Mouse (Mus musculus) hindbrain, embryonic 16.5 days (tissue): Measurements from ENCODE around the gene Spg7. TPM values are rescaled to one million over a fixed set of nuclear protein-coding genes. Genes with fewer than 3 reads are reported as not detected.
"Not testable (repeated sequence)": the region's sequence is repeated elsewhere in the genome, so short reads cannot be mapped to it uniquely, and the experiment has no call there.

Source experiments
- ATAC-seq: fragments of 200-750 bp; cut with Nextera tagmentation; 2 replicates; pipeline ENCODE4 v1.8.0; 2017; ENCODE audit warnings: moderate TSS enrichment, moderate library complexity
- H3K27ac ChIP-seq: fragments of 300-500 bp; sonication (generic); 2 replicates; pipeline ENCODE4 v1.5.1; 2014; ENCODE audit warnings: low read depth, mild to moderate bottlenecking, control low read depth, low read length, moderate library complexity
- H3K27me3 ChIP-seq: fragments of 300-500 bp; sonication (generic); replicated peaks from 2 replicates; pipeline ENCODE4 v1.6.1; 2014; ENCODE audit warnings: low read length; ENCODE audit not compliant: control insufficient read depth, insufficient read depth
- H3K36me3 ChIP-seq: fragments of 300-500 bp; sonication (generic); 2 replicates; pipeline ENCODE4 v1.6.1; 2014; ENCODE audit warnings: mild to moderate bottlenecking, low read length, moderate library complexity, mixed read lengths; ENCODE audit not compliant: control insufficient read depth, insufficient read depth
- H3K4me1 ChIP-seq: fragments of 300-500 bp; sonication (generic); 2 replicates; pipeline ENCODE4 v1.6.1; 2014; ENCODE audit warnings: low read depth, low read length; ENCODE audit not compliant: control insufficient read depth, insufficient read depth
- H3K4me2 ChIP-seq: fragments of 300-500 bp; sonication (generic); 2 replicates; pipeline ENCODE4 v1.6.1; 2014; ENCODE audit warnings: mild to moderate bottlenecking, low read length, control low read depth, moderate library complexity
- H3K4me3 ChIP-seq: fragments of 300-500 bp; sonication (generic); 2 replicates; pipeline ENCODE4 v1.5.1; 2014; ENCODE audit warnings: mild to moderate bottlenecking, low read length, control low read depth, moderate library complexity
- H3K9ac ChIP-seq: fragments of 300-500 bp; sonication (generic); 2 replicates; pipeline ENCODE4 v1.6.1; 2014; ENCODE audit warnings: low read depth, mild to moderate bottlenecking, control low read depth, low read length, moderate library complexity
- H3K9me3 ChIP-seq: fragments of 300-500 bp; sonication (generic); 2 replicates; pipeline ENCODE4 v1.6.1; 2014; ENCODE audit warnings: mild to moderate bottlenecking, low read length, moderate library complexity; ENCODE audit not compliant: control insufficient read depth
- WGBS: fragments of 180-500 bp; shearing (Covaris S2); extraction: QIAGEN DNeasy Blood & Tissue Kit; methylation state at CpG from one replicate; pipeline ENCODE4 v1.1.7; 2014; 5-methylcytosine and 5-hydroxymethylcytosine counted together
- polyA plus RNA-seq: library from polyadenylated mRNA; unstranded; fragments of >200 nt; fragmentation: Nextera tagmentation; extraction: Ambion mirVana; gene quantifications from 2 replicates; pipeline ENCODE4 v1.2.1, GENCODE M21; 2015

Spg7 gene
- polyA plus RNA-seq, 1 experiment from 2014 or later: 46.5 TPM

DNA sequence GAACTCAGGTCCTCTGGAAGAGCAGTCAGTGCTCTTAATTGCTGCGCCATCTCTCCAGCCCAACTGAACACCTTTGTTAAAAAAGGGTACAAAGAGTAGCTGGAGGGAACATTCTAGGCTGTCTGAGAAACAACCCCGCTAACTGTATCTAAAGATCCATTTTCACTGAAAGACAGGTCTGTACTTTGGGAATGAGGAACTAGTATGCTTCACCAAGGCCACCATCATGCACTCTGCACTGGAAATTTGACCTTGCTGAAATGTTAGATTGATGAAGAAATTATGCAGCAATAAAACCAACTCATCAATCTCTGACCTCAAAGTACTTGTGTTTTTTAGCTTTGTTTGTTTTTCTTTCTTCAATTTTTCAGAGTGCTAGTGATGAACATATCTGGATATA is 38.5 kb upstream of the Spg7 start:
- no peaks in the 10 kb centered on the region for H3K36me3 ChIP-seq
- H3K27ac ChIP-seq: no peak overlapping the region
- H3K4me3 ChIP-seq: no peak overlapping the region
- H3K27me3 ChIP-seq: no peaks in the 10 kb centered on the region
- no peaks in the 10 kb centered on the region for H3K9me3 ChIP-seq
- no peak overlapping the region for H3K9ac ChIP-seq
- WGBS: 98% methylated on average over 2 of the region's 2 CpGs
- ATAC-seq: no peak
- H3K4me1 ChIP-seq: peaks cover 3% of the 10 kb centered on the region; the same call in 1 of the 2 replicates
- H3K4me2 ChIP-seq: no peak overlapping the region

DNA sequence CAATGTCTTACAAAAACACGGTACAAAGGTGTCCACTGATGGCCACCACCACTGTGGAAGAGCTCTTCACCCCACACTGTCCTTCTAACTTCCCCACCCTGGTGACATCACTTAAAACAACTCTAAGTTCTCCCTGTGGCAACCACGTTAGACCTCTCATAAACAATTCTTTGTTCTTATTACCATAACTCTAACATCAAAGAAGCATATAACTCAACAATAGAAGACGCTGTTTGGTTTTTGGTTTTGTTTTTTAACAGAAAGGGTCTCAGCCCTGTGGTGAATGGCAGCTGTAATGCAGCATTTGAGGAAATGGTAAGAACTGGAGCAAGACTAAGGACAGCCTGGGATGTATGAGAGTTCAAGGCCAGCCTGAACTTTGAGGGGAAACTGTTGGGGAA is 36.8 kb upstream of the Spg7 start:
- Histone ChIP-seq H3K4me1 (no peaks in the 10 kb centered on the region; the same call in 1 of the 2 replicates), H3K9me3 (no peaks in the 10 kb centered on the region), H3K4me3 (no peak overlapping the region), H3K27me3 (no peaks in the 10 kb centered on the region), H3K4me2 (no peak overlapping the region), H3K27ac (no peak overlapping the region), H3K9ac (no peak overlapping the region), H3K36me3 (no peaks in the 10 kb centered on the region)
- 82% methylated on average over 3 of the region's 3 CpGs for WGBS
- ATAC-seq: no peak

DNA sequence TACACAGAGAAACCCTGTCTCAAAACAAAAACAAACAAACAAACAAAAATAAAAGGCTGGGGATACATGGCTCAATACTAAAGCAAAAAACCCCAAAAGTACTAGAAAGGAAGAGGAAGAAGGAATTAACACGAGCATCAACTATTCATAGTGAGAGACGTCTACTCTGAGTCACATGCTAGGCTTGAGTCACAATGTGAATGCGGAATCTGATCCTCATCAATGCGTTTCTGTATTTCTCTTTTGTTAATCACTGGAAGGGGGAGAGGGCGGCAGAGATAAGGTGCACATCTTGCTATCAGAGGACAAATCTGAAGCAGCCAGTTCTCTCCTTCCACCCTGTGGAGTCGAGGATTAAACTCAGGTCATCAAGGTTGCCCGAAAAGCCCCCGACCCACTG is 35.0 kb upstream of the Spg7 start:
- H3K4me2 ChIP-seq: no peak overlapping the region
- H3K9me3 ChIP-seq: no peaks in the 10 kb centered on the region
- H3K4me3 ChIP-seq: no peak overlapping the region
- H3K9ac ChIP-seq: no peak overlapping the region
- H3K36me3 ChIP-seq: no peaks in the 10 kb centered on the region
- H3K27me3 ChIP-seq: no peaks in the 10 kb centered on the region
- no peak overlapping the region for H3K27ac ChIP-seq
- WGBS: 91% methylated on average over 8 of the region's 8 CpGs
- no peak for ATAC-seq
- no peaks in the 10 kb centered on the region for H3K4me1 ChIP-seq

DNA sequence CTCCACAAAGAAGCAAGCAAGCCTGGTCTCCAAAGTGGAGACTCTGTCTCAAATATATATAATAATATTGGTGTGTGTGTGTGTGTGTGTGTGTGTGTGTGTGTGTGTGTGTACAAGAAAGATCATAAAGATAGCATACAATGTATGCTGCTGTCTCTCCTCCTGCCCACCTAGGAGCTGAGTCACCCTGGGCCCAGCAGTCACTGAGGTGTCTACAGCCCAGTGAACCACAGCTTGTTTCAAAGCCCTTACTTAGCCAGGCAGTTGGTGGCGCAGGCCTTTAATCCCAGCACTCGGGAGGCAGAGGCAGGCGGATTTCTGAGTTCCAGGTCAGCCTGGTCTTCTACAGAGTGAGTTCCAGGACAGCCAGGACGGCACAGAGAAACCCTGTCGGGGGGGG is 32.7 kb upstream of the Spg7 start:
- H3K4me1 ChIP-seq, H3K9ac ChIP-seq, H3K27me3 ChIP-seq, H3K4me2 ChIP-seq, H3K36me3 ChIP-seq, ATAC-seq, H3K4me3 ChIP-seq, H3K9me3 ChIP-seq, H3K27ac ChIP-seq: not testable (repeated sequence)
- WGBS: 70% methylated on average over 4 of the region's 5 CpGs

DNA sequence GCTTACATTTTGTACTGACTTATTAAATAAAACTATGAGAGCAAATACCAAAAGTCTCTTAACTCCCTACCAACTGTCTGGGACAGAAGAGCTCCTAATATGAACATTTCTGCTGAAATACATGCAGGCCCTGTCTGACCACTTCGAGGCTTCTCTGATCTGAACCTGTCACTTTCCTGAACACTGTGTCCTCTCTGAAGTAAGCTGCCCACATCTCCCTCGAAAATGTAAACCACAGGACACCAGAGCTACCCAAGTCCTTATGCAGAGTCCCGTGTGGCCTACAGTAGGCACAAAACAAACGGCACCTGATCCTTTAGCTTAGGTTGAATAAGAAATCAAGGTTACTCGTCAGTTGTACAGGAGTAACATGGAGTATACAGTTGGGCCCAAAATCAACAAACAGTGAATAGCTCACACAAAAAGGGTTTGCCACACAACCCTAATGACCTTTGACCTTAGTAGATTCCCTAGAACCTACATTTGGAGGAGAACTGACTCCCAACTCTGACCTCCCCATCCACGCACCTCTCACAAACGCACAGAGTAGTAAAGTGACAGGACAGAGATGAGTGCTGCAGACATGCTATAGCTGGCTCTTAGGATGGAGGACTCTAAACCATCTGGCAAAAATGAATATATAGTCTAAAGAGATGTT is 31.3 kb upstream of the Spg7 start:
- H3K4me3 ChIP-seq: no peak overlapping the region
- H3K4me2 ChIP-seq: no peak overlapping the region
- no peak overlapping the region for H3K27ac ChIP-seq
- WGBS: 85% methylated on average over 7 of the region's 7 CpGs
- H3K27me3 ChIP-seq: no peaks in the 10 kb centered on the region
- H3K9ac ChIP-seq: no peak overlapping the region
- no peak for ATAC-seq
- no peaks in the 10 kb centered on the region for H3K36me3 ChIP-seq
- no peaks in the 10 kb centered on the region for H3K9me3 ChIP-seq
- H3K4me1 ChIP-seq: no peaks in the 10 kb centered on the region; the same call in 1 of the 2 replicates

DNA sequence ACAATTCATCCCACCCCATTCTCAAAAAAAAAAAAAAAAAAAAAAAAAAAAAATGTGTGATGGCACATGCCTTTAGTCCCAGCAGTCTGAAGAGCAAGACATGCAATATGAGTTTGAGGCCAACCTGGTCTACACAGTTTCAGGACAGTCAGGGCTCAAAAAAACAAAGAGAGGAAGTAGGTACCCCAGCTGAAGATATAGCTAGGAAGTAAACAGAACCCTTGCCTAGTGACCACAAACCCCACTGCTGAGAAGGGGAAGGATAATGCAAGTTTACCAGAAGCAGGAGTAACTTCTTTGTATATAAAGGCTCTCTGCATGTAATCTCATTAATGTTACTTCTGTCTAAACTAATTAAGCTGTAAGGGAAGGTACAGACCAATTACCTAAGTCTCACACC is 30.0 kb upstream of the Spg7 start:
- no peaks in the 10 kb centered on the region; the same call in 1 of the 2 replicates for H3K4me1 ChIP-seq
- H3K36me3 ChIP-seq: no peaks in the 10 kb centered on the region
- H3K27me3 ChIP-seq: no peaks in the 10 kb centered on the region
- H3K4me3 ChIP-seq: no peak overlapping the region
- H3K9ac ChIP-seq: no peak overlapping the region
- ATAC-seq: no peak
- no peaks in the 10 kb centered on the region for H3K9me3 ChIP-seq
- H3K4me2 ChIP-seq: no peak overlapping the region
- no peak overlapping the region for H3K27ac ChIP-seq

DNA sequence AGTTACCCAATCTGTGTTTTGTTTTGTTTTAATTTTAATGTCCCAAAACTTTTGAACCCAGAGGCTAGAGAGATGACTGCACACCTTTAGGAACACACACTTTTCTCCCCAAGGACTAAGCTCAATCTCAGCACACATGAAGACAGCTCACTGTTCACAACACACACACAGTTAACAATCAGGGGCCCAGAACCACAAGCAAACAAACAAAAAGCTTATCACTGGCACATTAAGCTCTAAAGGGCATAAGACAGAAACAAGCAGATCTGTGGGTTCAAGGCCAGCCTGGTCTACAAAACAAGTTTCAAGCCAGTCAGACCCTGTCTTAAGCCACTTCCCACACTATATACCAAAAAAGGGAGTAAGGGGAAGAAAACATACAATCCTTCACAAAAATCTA is 29.3 kb upstream of the Spg7 start:
- Histone ChIP-seq H3K9me3 (no peaks in the 10 kb centered on the region), H3K36me3 (no peaks in the 10 kb centered on the region), H3K4me3 (no peak overlapping the region), H3K27me3 (no peaks in the 10 kb centered on the region), H3K4me2 (no peak overlapping the region), H3K4me1 (peaks cover under 1% of the 10 kb centered on the region), H3K27ac (no peak overlapping the region), H3K9ac (no peak overlapping the region)
- ATAC-seq: no peak

DNA sequence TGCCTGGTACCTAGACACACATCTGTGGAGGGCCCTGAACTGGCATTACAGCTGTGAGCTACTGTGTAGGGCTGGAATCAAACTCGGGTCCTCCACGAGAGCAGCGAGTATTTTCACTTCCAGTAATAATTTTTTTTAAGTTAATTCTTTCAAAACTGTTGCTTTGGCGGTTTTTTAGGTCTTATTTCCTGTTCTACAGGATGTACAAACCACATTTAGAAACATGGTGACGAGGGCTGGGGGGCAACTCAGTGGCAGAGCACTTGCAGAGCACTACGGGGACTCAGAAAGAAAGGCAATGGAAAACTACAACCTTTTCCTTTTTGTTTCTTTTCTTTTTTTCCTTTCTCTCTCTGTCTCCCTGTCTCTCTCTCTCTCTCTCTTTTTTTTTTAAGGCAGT is 28.6 kb upstream of the Spg7 start:
- Histone ChIP-seq H3K27me3 (no peaks in the 10 kb centered on the region), H3K4me2 (no peak overlapping the region), H3K27ac (no peak overlapping the region), H3K36me3 (no peaks in the 10 kb centered on the region), H3K4me1 (peaks cover 6% of the 10 kb centered on the region), H3K9me3 (no peaks in the 10 kb centered on the region), H3K4me3 (no peak overlapping the region), H3K9ac (no peak overlapping the region)
- no peak for ATAC-seq
- 82% methylated on average over 6 of the region's 6 CpGs for WGBS

DNA sequence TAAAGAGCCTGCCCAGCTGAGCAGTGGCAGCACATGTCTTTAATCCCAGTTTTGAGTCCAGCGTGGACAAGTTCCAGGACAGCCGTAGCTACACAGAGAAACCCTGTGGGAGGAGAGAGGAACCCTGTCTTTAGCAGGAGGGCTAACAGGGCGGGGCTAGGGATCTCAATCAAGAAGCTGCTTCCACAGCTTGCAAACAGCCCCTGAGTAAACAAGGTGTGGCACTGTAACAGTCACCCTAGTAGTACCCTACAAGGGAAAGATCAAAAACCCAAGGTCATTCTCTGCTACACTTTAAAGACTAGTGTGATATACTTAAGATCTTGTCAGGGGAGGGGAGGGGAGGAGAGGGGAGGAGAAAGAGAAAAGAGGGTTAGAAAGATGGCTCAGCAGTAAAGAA is 25.8 kb upstream of the Spg7 start:
- no peaks in the 10 kb centered on the region for H3K9me3 ChIP-seq
- no peak for ATAC-seq
- H3K4me1 ChIP-seq: peaks cover 22% of the 10 kb centered on the region
- H3K9ac ChIP-seq: no peak overlapping the region
- H3K27me3 ChIP-seq: no peaks in the 10 kb centered on the region
- no peak overlapping the region for H3K4me2 ChIP-seq
- no peak overlapping the region for H3K27ac ChIP-seq
- H3K4me3 ChIP-seq: no peak overlapping the region
- H3K36me3 ChIP-seq: no peaks in the 10 kb centered on the region
- 56% methylated on average over 3 of the region's 3 CpGs for WGBS

DNA sequence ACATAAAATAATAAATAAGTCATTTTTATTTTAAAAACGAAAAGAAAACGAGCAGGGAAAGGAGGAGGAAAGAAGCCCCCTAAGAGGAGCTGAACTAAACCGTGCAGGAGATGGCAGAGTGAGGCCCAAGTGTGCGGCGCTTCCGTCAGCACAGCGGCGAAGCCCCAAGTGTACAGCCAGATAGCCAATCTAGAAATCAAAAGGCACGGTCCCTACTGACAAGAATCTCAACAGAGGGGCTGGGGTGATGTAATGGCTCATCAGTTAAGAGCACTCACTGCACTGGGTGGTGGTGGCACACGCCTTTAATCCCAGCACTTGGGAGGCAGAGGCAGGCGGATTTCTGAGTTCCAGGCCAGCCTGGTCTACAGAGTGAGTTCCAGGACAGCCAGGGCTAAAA is 25.3 kb upstream of the Spg7 start:
- Histone ChIP-seq H3K4me1 (peaks cover 22% of the 10 kb centered on the region), H3K9ac (no peak overlapping the region), H3K9me3 (no peaks in the 10 kb centered on the region), H3K4me2 (no peak overlapping the region), H3K27me3 (no peaks in the 10 kb centered on the region), H3K36me3 (no peaks in the 10 kb centered on the region), H3K27ac (no peak overlapping the region), H3K4me3 (no peak overlapping the region)
- 88% methylated on average over 11 of the region's 11 CpGs for WGBS
- ATAC-seq: no peak
